Mouse (Mus musculus) kidney, adult 8-10 months (tissue): ENCODE results near the gene Mkrn1.
"Not testable (repeated sequence)": the region's sequence is repeated elsewhere in the genome, so short reads cannot be mapped to it uniquely, and the experiment has no call there.

ENCODE experiments used
- DNase-seq, 2 experiments: peaks; one replicate each; pipeline ENCODE4 v3.0.0; 2022

The Mkrn1 gene

GRCm38 (mm10) chr6:39378161-39378835, 42.0 kb downstream of the Mkrn1 start:
- DNase-seq, result not testable (repeated sequence)

- peak; percentile 89 to 90 for DNase-seq
Observed at GRCm38 (mm10) chr6:39377311-39377827, 42.9 kb downstream of the Mkrn1 start, which contains the start of gene Slc37a3. Slc37a3 (minus strand) TSS chr6:39377675.

GRCm38 (mm10) chr6:39376775-39377174, 43.5 kb downstream of the Mkrn1 start:
- DNase-seq, result no peak

- DNase-seq, result no peak
Observed at GRCm38 (mm10) chr6:39373301-39373955, 46.8 kb downstream of the Mkrn1 start.

- peak; percentile 29 to 36 for DNase-seq
Observed at GRCm38 (mm10) chr6:39372727-39373126, 47.5 kb downstream of the Mkrn1 start.

- DNase-seq, result no peak
Observed at GRCm38 (mm10) chr6:39372042-39372441, 48.2 kb downstream of the Mkrn1 start.

GRCm38 (mm10) chr6:39369631-39370030, 50.6 kb downstream of the Mkrn1 start:
- DNase-seq, result no peak

GRCm38 (mm10) chr6:39362684-39363083, 57.6 kb downstream of the Mkrn1 start:
- no peak for DNase-seq

GRCm38 (mm10) chr6:39359207-39359606, 61.1 kb downstream of the Mkrn1 start:
- DNase-seq, result not testable (repeated sequence)

GRCm38 (mm10) chr6:39348946-39349345, 71.3 kb downstream of the Mkrn1 start:
- no peak for DNase-seq

GRCm38 (mm10) chr6:39347880-39348814, 72.1 kb downstream of the Mkrn1 start:
- no peak for DNase-seq
